In genomic region chr10:116382826-116383685, GRCm38 (mm10) we compare ENCODE assay signal across 13 mouse cellular contexts.
DNase-seq lines count a peak whose midpoint lies in the region; ATAC-seq and TF ChIP-seq lines count a peak whose summit lies in the region.
"Had no signal": no experiment of that assay in that cellular context is flagged by ENCODE, and none has a peak within 500 bp of the region (broad histone marks: within the 10 kb centered on the region; RNA-seq: fewer than 3 reads in every experiment).

No protein-coding gene starts in this region.

- peak; percentile 65 for DNase-seq in embryo, embryonic 10 days (ENCODE audit: low spot score)
- DNase-seq in embryo, embryonic 11 days = no peak
- peak; percentile 59 for DNase-seq in kidney, postnatal 0 days (ENCODE audit: low spot score)
- no peak for DNase-seq in cerebellum, adult 9-11 months
- DNase-seq in adrenal gland, adult 2 months = no peak
- DNase-seq: cerebellum, adult 9-10 months; gastrocnemius, postnatal 10 days had no signal

- no peak overlapping the region for H3K4me3 ChIP-seq in ES-Bruce4 (ENCODE audit: low read depth, low read length)
- H3K4me3 ChIP-seq in embryonic facial prominence, embryonic 13.5 days = no peak overlapping the region
- H3K4me3 ChIP-seq in kidney, postnatal 0 days (replicated peaks; ENCODE audit: low read depth, low read length) = no peak overlapping the region
- H3K4me3 ChIP-seq: erythroblast, embryonic 14.5 days; heart, embryonic 15.5 days had no signal

- no peak for TF ChIP-seq POLR2A in ES-Bruce4 (IDR thresholded peaks at IDR 0.05; ENCODE audit: insufficient read depth, low read length)

- H3K4me1 ChIP-seq in ES-Bruce4 (ENCODE audit: control insufficient read depth, insufficient read depth, low read length) = no peaks in the 10 kb centered on the region
- peaks cover 14% of the 10 kb centered on the region for H3K4me1 ChIP-seq in embryonic facial prominence, embryonic 13.5 days
- no peaks in the 10 kb centered on the region for H3K4me1 ChIP-seq in kidney, postnatal 0 days (replicated peaks; ENCODE audit: insufficient read depth, low read length)

- peak overlapping the region; percentile 50 for H3K27ac ChIP-seq in ES-Bruce4 (ENCODE audit: insufficient read depth, low read length)
- H3K27ac ChIP-seq in embryonic facial prominence, embryonic 13.5 days = peak overlapping the region; percentile 51; the same call in 1 of the 2 replicates
- H3K27ac ChIP-seq in kidney, postnatal 0 days = no peak overlapping the region
- H3K27ac ChIP-seq: heart, embryonic 15.5 days had no signal

- no peak for ATAC-seq in embryonic facial prominence, embryonic 13.5 days (ENCODE audit: insufficient number of reproducible peaks, insufficient read depth, low FRiP score, low TSS enrichment, low read depth)
- peak; percentile 57; the same call in 1 of the 2 replicates for ATAC-seq in kidney, postnatal 0 days (replicated peaks; ENCODE audit: low FRiP score, low read depth)
- no peak for ATAC-seq in frontal cortex, adult (ENCODE audit: low TSS enrichment)
- ATAC-seq: activated CD4-positive, CD25-positive, alpha-beta regulatory T cell, adult 4 months had no signal

- TF ChIP-seq EP300 in ES-Bruce4 (IDR thresholded peaks at IDR 0.05; ENCODE audit: insufficient read depth, low read depth, low read length) = no peak

- H3K9ac ChIP-seq in ES-Bruce4 (ENCODE audit: low read depth, poor library complexity, severe bottlenecking) = no peak overlapping the region
- H3K9ac ChIP-seq in embryonic facial prominence, embryonic 13.5 days = no peak overlapping the region
- no peak overlapping the region for H3K9ac ChIP-seq in kidney, postnatal 0 days (ENCODE audit: low read depth, low read length)
- H3K9ac ChIP-seq: heart, embryonic 15.5 days had no signal

- H3K36me3 ChIP-seq in ES-Bruce4 (ENCODE audit: control insufficient read depth, insufficient read depth, low read length, poor library complexity, severe bottlenecking) = no peaks in the 10 kb centered on the region
- no peaks in the 10 kb centered on the region for H3K36me3 ChIP-seq in embryonic facial prominence, embryonic 13.5 days
- no peaks in the 10 kb centered on the region for H3K36me3 ChIP-seq in kidney, postnatal 0 days (ENCODE audit: insufficient read depth, low read length)
- H3K36me3 ChIP-seq: heart, embryonic 15.5 days had no signal

- H3K4me2 ChIP-seq in embryonic facial prominence, embryonic 13.5 days = no peak overlapping the region
- no peak overlapping the region for H3K4me2 ChIP-seq in kidney, postnatal 0 days (ENCODE audit: low read length)
- H3K4me2 ChIP-seq: heart, embryonic 15.5 days had no signal

- no peaks in the 10 kb centered on the region for H3K27me3 ChIP-seq in ES-Bruce4 (ENCODE audit: control insufficient read depth, insufficient read depth, low read length, poor library complexity, severe bottlenecking)
- no peaks in the 10 kb centered on the region for H3K27me3 ChIP-seq in embryonic facial prominence, embryonic 13.5 days
- H3K27me3 ChIP-seq in kidney, postnatal 0 days (ENCODE audit: insufficient read depth, low read length) = no peaks in the 10 kb centered on the region
- H3K27me3 ChIP-seq: heart, embryonic 15.5 days had no signal

- TF ChIP-seq CTCF in ES-Bruce4 (IDR thresholded peaks at IDR 0.05; ENCODE audit: low read depth, low read length) = no peak
- no peak for TF ChIP-seq CTCF in kidney, postnatal 0 days (IDR thresholded peaks at IDR 0.05; ENCODE audit: low read depth)

- 54% methylated on average over 13 of the region's 13 CpGs for WGBS in embryonic facial prominence, embryonic 13.5 days
- WGBS in kidney, postnatal 0 days = 48% methylated on average over 13 of the region's 13 CpGs

- 0 out of 2 replicates have a peak, but pooled peaks cover 5% of the 10 kb centered on the region for H3K9me3 ChIP-seq in ES-Bruce4 (replicated peaks; ENCODE audit: control insufficient read depth, insufficient read depth, low read length, poor library complexity, severe bottlenecking)
- no peaks in the 10 kb centered on the region for H3K9me3 ChIP-seq in embryonic facial prominence, embryonic 13.5 days
- H3K9me3 ChIP-seq in kidney, postnatal 0 days (replicated peaks; ENCODE audit: low read length) = no peaks in the 10 kb centered on the region
- H3K9me3 ChIP-seq: heart, embryonic 15.5 days had no signal

Comparison
In these comparisons a context has a peak if more than half of its experiments do, and no peak if none do; other contexts are left out.
1. DNase-seq: peak in embryo, embryonic 10 days (single experiment) and kidney, postnatal 0 days (single experiment); none in embryo, embryonic 11 days (single experiment), cerebellum, adult 9-11 months (single experiment) and adrenal gland, adult 2 months (single experiment).